Mouse (Mus musculus): ENCODE results near the gene Msi2.

Msi2 gene

GRCm38 (mm10) chr11:88348056-88348455 lies 370.3 kb downstream of the Msi2 start:
- no peak for DNase-seq

- no peak for DNase-seq
Measured at GRCm38 (mm10) chr11:88346066-88346465, 372.2 kb downstream of the Msi2 start.

- no peak for DNase-seq
Measured at GRCm38 (mm10) chr11:88337926-88338325, 380.4 kb downstream of the Msi2 start.

- DNase-seq, result no peak
Measured at GRCm38 (mm10) chr11:88334893-88335292, 383.4 kb downstream of the Msi2 start.

GRCm38 (mm10) chr11:88332309-88332934 lies 385.9 kb downstream of the Msi2 start:
- DNase-seq, result no peak

- DNase-seq, result no peak
Measured at GRCm38 (mm10) chr11:88331722-88332121, 386.6 kb downstream of the Msi2 start.

- DNase-seq, result no peak
Measured at GRCm38 (mm10) chr11:88330799-88331198, 387.5 kb downstream of the Msi2 start.

- DNase-seq, result no peak
Measured at GRCm38 (mm10) chr11:88328813-88329595, 389.3 kb downstream of the Msi2 start.

GRCm38 (mm10) chr11:88327016-88327415 lies 391.3 kb downstream of the Msi2 start:
- DNase-seq, result no peak

- no peak for DNase-seq
Measured at GRCm38 (mm10) chr11:88318850-88319249, 399.5 kb downstream of the Msi2 start.

- DNase-seq, result no peak
Measured at GRCm38 (mm10) chr11:88315393-88315792, 402.9 kb downstream of the Msi2 start.

GRCm38 (mm10) chr11:88314471-88314870 lies 403.8 kb downstream of the Msi2 start:
- no peak for DNase-seq

- no peak for DNase-seq
Measured at GRCm38 (mm10) chr11:88313512-88313911, 404.8 kb downstream of the Msi2 start.

- DNase-seq, result no peak
Measured at GRCm38 (mm10) chr11:88311606-88312005, 406.7 kb downstream of the Msi2 start.

- DNase-seq, result no peak
Measured at GRCm38 (mm10) chr11:88310773-88311172, 407.5 kb downstream of the Msi2 start.

GRCm38 (mm10) chr11:88309059-88309700 lies 409.1 kb downstream of the Msi2 start:
- no peak for DNase-seq

- DNase-seq, result peak; percentile 15
Measured at GRCm38 (mm10) chr11:88307616-88308543, 410.4 kb downstream of the Msi2 start.

GRCm38 (mm10) chr11:88305759-88306158 lies 412.6 kb downstream of the Msi2 start:
- DNase-seq, result no peak

GRCm38 (mm10) chr11:88301619-88302018 lies 416.7 kb downstream of the Msi2 start:
- DNase-seq, result no peak

- DNase-seq, result no peak
Measured at GRCm38 (mm10) chr11:88299345-88299744, 419.0 kb downstream of the Msi2 start.

- DNase-seq, result no peak
Measured at GRCm38 (mm10) chr11:88297526-88297925, 420.8 kb downstream of the Msi2 start.

- DNase-seq, result no peak
Measured at GRCm38 (mm10) chr11:88295298-88295697, 423.0 kb downstream of the Msi2 start.

GRCm38 (mm10) chr11:88294394-88294710 lies 424.0 kb downstream of the Msi2 start:
- no peak for DNase-seq

All from thymus, postnatal 25 days (tissue).